Mouse (Mus musculus): ENCODE results near the gene Ktn1. TPM values are rescaled to one million over a fixed set of nuclear protein-coding genes. Genes with fewer than 3 reads are reported as not detected.
A peak's percentile ranks its signal among the peaks of the same experiment; 100 is the strongest.

Gene Ktn1
- 5.2 and 9.0 TPM in 2 replicates for polyA plus RNA-seq (2012; rRNA removed)

- H3K4me1 ChIP-seq (ENCODE audit: control insufficient read depth, insufficient read depth, low read length) = peaks cover 12% of the 10 kb centered on the region
- peak within 1 kb of the TSS; percentile 75 for H3K4me3 ChIP-seq (replicated peaks; ENCODE audit: extremely low read depth, low read depth, low read length)
- WGBS = 46% methylated on average over 5 of the region's 5 CpGs
- TF ChIP-seq CTCF (IDR thresholded peaks at IDR 0.05; ENCODE audit: insufficient read depth, low read length) (no peak), POLR2A (IDR thresholded peaks at IDR 0.05; ENCODE audit: borderline replicate concordance, extremely low read depth, low read depth, low read length) (no peak)
- DNase-seq = no peak
These were observed at the start of gene Ktn1 for GRCm38 (mm10) chr14:47648218-47648617. Gene Ktn1, plus strand, starts transcription at chr14:47648448.

GRCm38 (mm10) chr14:47613254-47613653 is 35.0 kb upstream of the Ktn1 start:
- Histone ChIP-seq H3K4me1 (ENCODE audit: control insufficient read depth, insufficient read depth, low read length) (no peaks in the 10 kb centered on the region), H3K4me3 (replicated peaks; ENCODE audit: extremely low read depth, low read depth, low read length) (no peak overlapping the region)
- no peak for DNase-seq
- 59% methylated on average over 7 of the region's 7 CpGs for WGBS
- TF ChIP-seq CTCF (IDR thresholded peaks at IDR 0.05; ENCODE audit: insufficient read depth, low read length) (no peak), POLR2A (IDR thresholded peaks at IDR 0.05; ENCODE audit: borderline replicate concordance, extremely low read depth, low read depth, low read length) (no peak)

GRCm38 (mm10) chr14:47618891-47619290 is 29.4 kb upstream of the Ktn1 start:
- TF ChIP-seq POLR2A (IDR thresholded peaks at IDR 0.05; ENCODE audit: borderline replicate concordance, extremely low read depth, low read depth, low read length) = no peak
- TF ChIP-seq CTCF (IDR thresholded peaks at IDR 0.05; ENCODE audit: insufficient read depth, low read length) = no peak
- no peaks in the 10 kb centered on the region for H3K4me1 ChIP-seq (ENCODE audit: control insufficient read depth, insufficient read depth, low read length)
- WGBS = 78% methylated on average over 5 of the region's 5 CpGs
- no peak for DNase-seq
- no peak overlapping the region for H3K4me3 ChIP-seq (replicated peaks; ENCODE audit: extremely low read depth, low read depth, low read length)

GRCm38 (mm10) chr14:47621901-47622300 is 26.3 kb upstream of the Ktn1 start:
- DNase-seq = no peak
- H3K4me1 ChIP-seq (ENCODE audit: control insufficient read depth, insufficient read depth, low read length) = no peaks in the 10 kb centered on the region
- no peak overlapping the region for H3K4me3 ChIP-seq (replicated peaks; ENCODE audit: extremely low read depth, low read depth, low read length)
- TF ChIP-seq CTCF (IDR thresholded peaks at IDR 0.05; ENCODE audit: insufficient read depth, low read length) (no peak), POLR2A (IDR thresholded peaks at IDR 0.05; ENCODE audit: borderline replicate concordance, extremely low read depth, low read depth, low read length) (no peak)
- WGBS = 83% methylated on average over 5 of the region's 5 CpGs

- DNase-seq = no peak
- 49% methylated on average over 3 of the region's 3 CpGs for WGBS
- Histone ChIP-seq H3K4me1 (ENCODE audit: control insufficient read depth, insufficient read depth, low read length) (no peaks in the 10 kb centered on the region), H3K4me3 (replicated peaks; ENCODE audit: extremely low read depth, low read depth, low read length) (no peak overlapping the region)
- TF ChIP-seq CTCF (IDR thresholded peaks at IDR 0.05; ENCODE audit: insufficient read depth, low read length) = no peak
- TF ChIP-seq POLR2A (IDR thresholded peaks at IDR 0.05; ENCODE audit: borderline replicate concordance, extremely low read depth, low read depth, low read length) = no peak
These were observed 23.4 kb upstream of the Ktn1 start for GRCm38 (mm10) chr14:47624837-47625236.

GRCm38 (mm10) chr14:47626143-47626542 is 22.1 kb upstream of the Ktn1 start:
- Histone ChIP-seq H3K4me1 (ENCODE audit: control insufficient read depth, insufficient read depth, low read length) (no peaks in the 10 kb centered on the region), H3K4me3 (replicated peaks; ENCODE audit: extremely low read depth, low read depth, low read length) (no peak overlapping the region)
- TF ChIP-seq POLR2A (IDR thresholded peaks at IDR 0.05; ENCODE audit: borderline replicate concordance, extremely low read depth, low read depth, low read length) (no peak), CTCF (IDR thresholded peaks at IDR 0.05; ENCODE audit: insufficient read depth, low read length) (no peak)
- no peak for DNase-seq
- 65% methylated on average over 4 of the region's 4 CpGs for WGBS

GRCm38 (mm10) chr14:47626812-47627211 is 21.4 kb upstream of the Ktn1 start:
- Histone ChIP-seq H3K4me1 (ENCODE audit: control insufficient read depth, insufficient read depth, low read length) (no peaks in the 10 kb centered on the region), H3K4me3 (replicated peaks; ENCODE audit: extremely low read depth, low read depth, low read length) (no peak overlapping the region)
- 48% methylated on average over 2 of the region's 2 CpGs for WGBS
- TF ChIP-seq POLR2A (IDR thresholded peaks at IDR 0.05; ENCODE audit: borderline replicate concordance, extremely low read depth, low read depth, low read length) = no peak
- no peak for TF ChIP-seq CTCF (IDR thresholded peaks at IDR 0.05; ENCODE audit: insufficient read depth, low read length)
- DNase-seq = no peak

- 68% methylated on average over 5 of the region's 5 CpGs for WGBS
- no peak overlapping the region for H3K4me3 ChIP-seq (replicated peaks; ENCODE audit: extremely low read depth, low read depth, low read length)
- no peak for DNase-seq
- TF ChIP-seq CTCF (IDR thresholded peaks at IDR 0.05; ENCODE audit: insufficient read depth, low read length) = no peak
- no peak for TF ChIP-seq POLR2A (IDR thresholded peaks at IDR 0.05; ENCODE audit: borderline replicate concordance, extremely low read depth, low read depth, low read length)
- H3K4me1 ChIP-seq (ENCODE audit: control insufficient read depth, insufficient read depth, low read length) = no peaks in the 10 kb centered on the region
These were observed 20.9 kb upstream of the Ktn1 start for GRCm38 (mm10) chr14:47627360-47627759.

- DNase-seq = no peak
- TF ChIP-seq POLR2A (IDR thresholded peaks at IDR 0.05; ENCODE audit: borderline replicate concordance, extremely low read depth, low read depth, low read length) = no peak
- TF ChIP-seq CTCF (IDR thresholded peaks at IDR 0.05; ENCODE audit: insufficient read depth, low read length) = no peak
- Histone ChIP-seq H3K4me3 (replicated peaks; ENCODE audit: extremely low read depth, low read depth, low read length) (no peak overlapping the region), H3K4me1 (ENCODE audit: control insufficient read depth, insufficient read depth, low read length) (peaks cover 11% of the 10 kb centered on the region)
- 67% methylated on average over 1 of the region's 1 CpGs for WGBS
These were observed 15.8 kb upstream of the Ktn1 start for GRCm38 (mm10) chr14:47632419-47632818.

- H3K4me1 ChIP-seq (ENCODE audit: control insufficient read depth, insufficient read depth, low read length) = peaks cover 11% of the 10 kb centered on the region
- TF ChIP-seq CTCF (IDR thresholded peaks at IDR 0.05; ENCODE audit: insufficient read depth, low read length) (no peak), POLR2A (IDR thresholded peaks at IDR 0.05; ENCODE audit: borderline replicate concordance, extremely low read depth, low read depth, low read length) (no peak)
- peak; percentile 17 for DNase-seq
- WGBS = 13% methylated on average over 9 of the region's 9 CpGs
- no peak overlapping the region for H3K4me3 ChIP-seq (replicated peaks; ENCODE audit: extremely low read depth, low read depth, low read length)
These were observed 13.8 kb upstream of the Ktn1 start for GRCm38 (mm10) chr14:47634410-47634809.
